Mouse (Mus musculus) CD8-positive naive resting alpha-beta T cell, adult 2 months (primary cell): ENCODE measurements around the gene C1qc.

Source experiments
- DNase-seq, 2 experiments: peaks; one replicate each; pipeline ENCODE4 v3.0.0; 2022; ENCODE audit warnings: low read depth in 2 of 2, low spot score in 2 of 2

C1qc gene

GRCm38 (mm10) chr4:136892811-136893210 is at the start of gene C1qc:
Gene C1qc (minus strand): TSS chr4:136893065.
- no peak for DNase-seq

- DNase-seq: no peak
Observed at GRCm38 (mm10) chr4:136937935-136938334, 45.1 kb upstream of the C1qc start.

GRCm38 (mm10) chr4:136937344-136937743 is 44.5 kb upstream of the C1qc start:
- no peak for DNase-seq

DNA sequence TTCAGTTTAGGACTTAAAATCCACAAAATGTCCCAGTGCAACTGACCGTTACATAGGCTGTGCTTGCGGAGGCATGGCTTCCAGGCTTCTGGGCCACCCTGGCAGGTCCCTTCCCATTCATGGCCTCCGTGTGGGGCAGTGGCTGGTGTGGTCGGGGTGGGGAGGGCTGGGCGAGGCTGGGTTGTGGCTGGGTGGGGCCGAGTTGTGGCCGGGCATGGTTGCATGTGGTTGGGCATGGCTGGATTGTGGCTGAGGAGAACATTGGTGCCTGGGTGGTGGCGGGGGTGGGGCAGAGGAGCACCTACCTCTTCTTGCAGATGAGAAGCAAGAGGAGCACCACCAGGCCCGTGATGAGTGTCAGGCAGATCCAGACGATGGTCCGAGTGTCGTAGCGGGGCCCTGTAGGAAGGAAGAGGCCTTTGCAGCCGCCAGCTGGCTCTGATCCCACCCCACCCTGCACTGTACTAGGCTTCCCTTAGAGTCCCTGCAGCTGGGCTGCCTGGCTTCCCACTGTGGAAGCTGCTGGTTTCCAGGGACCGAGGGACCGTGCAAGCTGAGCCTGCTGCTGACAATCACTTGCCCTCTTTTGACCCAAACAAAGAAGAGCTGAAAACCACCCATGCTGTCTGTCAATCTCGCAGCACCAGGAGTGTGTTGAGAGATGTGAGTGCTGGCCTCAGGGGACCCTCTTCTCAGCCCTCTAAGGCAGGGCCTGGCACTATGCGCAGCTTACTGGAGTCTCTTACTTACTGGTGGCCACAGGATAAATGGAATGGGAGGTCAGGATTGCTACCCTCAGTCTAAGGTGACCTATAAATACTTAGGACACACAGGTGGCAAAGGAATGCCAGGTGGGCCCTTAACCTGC is 42.1 kb upstream of the C1qc start:
- no peak for DNase-seq

- DNase-seq: no peak
Observed at GRCm38 (mm10) chr4:136930474-136930873, 37.6 kb upstream of the C1qc start.

DNA sequence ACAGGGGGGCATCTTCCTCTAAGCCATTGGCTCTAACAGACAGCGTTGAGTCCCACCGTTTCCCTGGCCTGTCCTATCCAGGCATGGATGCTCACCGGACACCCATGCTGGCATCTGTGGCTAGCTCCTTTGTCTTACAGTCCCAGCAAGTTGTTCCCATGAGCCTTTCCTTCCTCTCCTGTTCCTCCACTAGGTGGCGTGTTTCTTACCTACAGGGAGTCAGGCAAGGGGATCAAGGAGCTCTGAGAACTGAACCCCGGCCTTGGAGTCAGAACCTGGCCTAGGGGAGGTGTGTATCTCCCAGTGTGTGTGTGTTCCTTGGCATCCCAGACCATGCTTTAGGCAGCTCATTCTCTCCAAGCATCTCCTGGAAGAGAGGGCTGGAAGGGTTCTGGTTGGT is 36.1 kb upstream of the C1qc start:
- DNase-seq: peak in 1 of 2 experiments; percentile 18

DNA sequence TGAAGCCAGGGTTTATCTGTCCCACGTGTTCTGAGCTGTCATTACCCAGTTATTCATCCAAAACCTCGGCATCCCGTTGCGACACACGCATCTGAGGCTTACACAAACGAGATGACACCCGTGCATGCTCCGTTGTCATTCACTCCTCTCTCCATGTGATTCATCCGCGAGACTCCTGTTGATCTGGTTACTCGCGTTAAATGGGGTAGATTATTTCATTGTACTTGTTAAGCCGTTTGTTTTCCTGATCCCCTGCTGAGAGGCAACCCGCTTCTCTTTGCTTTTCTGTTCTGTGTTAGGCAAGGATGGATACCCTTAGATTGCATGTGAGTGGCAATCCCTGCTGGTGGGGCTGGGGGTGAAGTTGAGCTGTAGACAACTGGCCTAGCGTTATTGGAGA is 32.9 kb upstream of the C1qc start:
- no peak for DNase-seq

GRCm38 (mm10) chr4:136924529-136924928 is 31.7 kb upstream of the C1qc start:
- no peak for DNase-seq

- no peak for DNase-seq
Observed at GRCm38 (mm10) chr4:136919526-136919925, 26.7 kb upstream of the C1qc start.

DNA sequence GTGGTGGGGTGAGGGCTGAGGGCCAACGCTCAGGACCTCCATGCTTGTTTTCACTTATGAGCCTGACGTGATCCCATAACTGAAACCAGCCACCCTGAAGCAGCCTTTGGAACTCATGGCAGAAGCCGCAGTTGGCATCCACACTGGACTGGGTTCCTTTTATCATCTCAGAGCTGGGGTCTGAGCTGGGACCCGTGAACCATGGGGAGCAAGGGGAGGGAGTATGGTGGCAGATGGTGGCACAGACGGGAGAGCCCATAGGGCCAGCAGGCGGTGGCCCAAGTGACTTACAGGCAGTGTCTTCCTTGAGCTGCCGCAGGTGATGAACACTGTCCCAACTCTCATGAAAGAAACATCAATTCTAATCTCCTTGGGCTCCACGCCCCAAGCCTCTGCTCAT is 26.0 kb upstream of the C1qc start:
- no peak for DNase-seq

DNA sequence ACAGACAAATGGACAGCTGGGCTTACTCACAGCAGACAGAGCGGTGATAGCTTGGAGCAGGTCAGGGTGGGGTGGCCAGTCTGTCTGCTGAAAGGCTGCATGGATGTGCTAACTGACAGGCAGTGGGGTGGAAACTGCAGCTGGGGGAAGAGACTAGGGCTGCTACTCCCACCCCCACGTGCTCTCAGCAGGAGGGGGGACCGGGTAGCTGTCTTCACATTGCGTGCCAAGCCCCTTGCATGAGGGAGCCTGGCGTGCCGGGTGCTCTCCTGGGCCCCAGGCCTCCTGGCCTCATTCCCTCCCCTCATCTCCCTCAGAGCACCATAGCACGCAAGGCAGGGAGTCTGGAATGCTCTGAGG is 24.3 kb upstream of the C1qc start:
- no peak for DNase-seq

- DNase-seq: no peak
Observed at GRCm38 (mm10) chr4:136916359-136917164, 23.7 kb upstream of the C1qc start.

DNA sequence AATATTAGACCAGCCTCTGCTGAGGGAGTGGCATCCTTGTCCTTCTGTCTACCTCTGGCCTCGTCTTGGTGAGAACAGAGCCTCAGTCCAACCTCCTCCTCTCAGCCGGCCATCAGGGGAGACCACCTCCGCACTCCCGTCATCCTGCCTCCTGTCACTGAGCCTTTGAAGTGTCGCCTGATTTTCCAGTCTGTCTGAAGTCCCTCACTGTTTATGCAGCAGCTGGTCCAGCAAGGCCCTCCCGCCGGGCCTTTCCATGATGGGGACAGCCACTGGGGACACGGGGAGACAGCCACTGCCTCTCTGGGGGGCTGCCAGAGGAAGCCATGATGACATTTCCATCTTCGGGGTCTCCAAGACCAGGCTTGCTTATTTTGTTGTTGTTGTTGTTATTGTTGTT is 20.0 kb upstream of the C1qc start:
- no peak for DNase-seq

- DNase-seq: no peak
Observed at GRCm38 (mm10) chr4:136911804-136912203, 18.9 kb upstream of the C1qc start.

DNA sequence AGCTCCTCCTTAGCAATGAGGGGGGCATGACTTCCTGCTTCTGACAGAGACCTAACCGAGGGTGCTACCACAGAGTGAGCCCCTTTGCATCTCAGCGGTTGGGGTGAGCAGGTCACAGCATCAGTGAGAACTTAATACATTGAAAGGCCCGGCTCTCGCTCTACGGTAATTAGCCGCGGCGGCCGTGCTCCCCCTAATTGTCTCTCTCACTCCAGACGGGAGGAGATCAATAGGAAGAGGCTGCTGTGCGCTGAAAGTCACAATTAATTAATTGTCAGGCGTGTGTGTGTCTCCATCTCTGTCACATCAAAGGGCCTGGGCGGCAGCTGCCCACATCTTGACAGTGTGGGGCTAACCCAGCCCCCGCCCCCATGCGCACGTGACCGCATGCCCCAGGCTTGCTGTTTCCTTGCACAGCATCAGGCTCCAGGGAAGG is 18.4 kb upstream of the C1qc start:
- no peak for DNase-seq

DNA sequence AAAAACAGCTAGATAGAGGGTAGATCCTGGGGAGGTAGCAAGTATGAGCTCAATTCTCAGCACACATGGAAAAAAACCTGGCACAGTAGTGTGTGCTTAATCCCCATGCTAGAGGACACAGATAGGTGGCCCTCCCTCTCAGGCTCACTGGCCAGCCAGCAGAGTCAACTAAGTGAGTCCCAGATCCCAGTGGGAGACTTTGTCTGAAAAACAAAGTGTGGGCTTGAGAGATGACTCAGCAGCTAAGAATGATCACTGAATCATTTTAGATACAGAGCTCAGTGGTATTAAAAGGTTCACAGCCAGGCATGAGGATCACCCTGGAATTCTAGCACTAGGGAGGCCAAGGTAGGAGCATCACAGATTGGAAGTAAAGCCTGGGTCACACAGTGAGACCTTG is 14.9 kb upstream of the C1qc start:
- DNase-seq: no peak

DNA sequence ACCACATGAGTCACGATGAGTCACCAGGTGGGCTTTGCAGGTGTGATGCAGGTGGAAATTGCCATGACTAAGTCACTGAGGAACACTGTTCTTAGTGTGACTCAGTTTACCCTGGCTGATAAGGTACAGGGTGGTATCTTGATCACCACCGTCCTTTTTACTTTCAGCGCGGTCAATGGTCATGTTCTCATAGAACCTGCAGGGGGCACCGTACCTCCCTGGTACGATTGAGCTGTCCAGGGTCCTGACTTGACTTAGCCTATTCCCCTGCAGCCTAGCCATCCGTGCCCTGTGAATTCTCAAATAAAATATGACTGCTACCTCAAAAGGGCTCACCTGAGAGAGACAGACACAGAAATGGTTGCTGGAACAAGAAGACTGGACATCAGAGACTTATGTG is 14.2 kb upstream of the C1qc start:
- DNase-seq: peak in 1 of 2 experiments; percentile 11

GRCm38 (mm10) chr4:136904767-136905539 is 12.1 kb upstream of the C1qc start:
- no peak for DNase-seq

DNA sequence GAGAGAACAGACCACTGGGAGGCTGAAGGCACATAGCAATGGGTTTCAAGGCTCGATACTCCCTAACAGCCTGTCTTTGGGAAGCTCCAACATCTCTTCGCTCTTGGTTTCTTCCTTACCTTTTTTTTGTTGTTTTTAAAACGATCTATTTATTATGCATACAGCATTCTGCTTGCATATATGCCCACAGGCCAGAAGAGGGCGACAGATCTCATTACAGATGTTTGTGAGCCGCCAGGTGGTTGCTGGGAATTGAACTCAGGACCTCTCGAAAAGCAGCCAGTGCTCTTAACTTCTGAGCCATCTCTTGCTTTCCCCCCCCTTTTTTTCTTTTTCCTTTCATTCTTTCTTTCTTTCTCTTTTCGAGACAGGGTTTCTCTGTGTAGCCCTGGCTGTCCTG is 6.3 kb upstream of the C1qc start:
- no peak for DNase-seq

- DNase-seq: no peak
Observed at GRCm38 (mm10) chr4:136898637-136899036, 5.8 kb upstream of the C1qc start, which contains the start of gene C1qa. Gene C1qa (minus strand): TSS chr4:136898803.

GRCm38 (mm10) chr4:136898084-136898598 is 5.3 kb upstream of the C1qc start:
- DNase-seq: no peak
